Mouse (Mus musculus) CH12.LX (cell line): ENCODE results near the gene Gpld1. TPM values are rescaled to one million over a fixed set of nuclear protein-coding genes. Genes with fewer than 3 reads are reported as not detected.

Source experiments
- DNase-seq: peaks from one replicate; pipeline ENCODE4 v3.0.0-alpha.2; 2013; ENCODE audit errors: extremely low read depth
- H3K27ac ChIP-seq: 2 replicates; pipeline ENCODE4 v1.5.1; 2012; ENCODE audit warnings: low read depth, mild to moderate bottlenecking, control low read depth, moderate library complexity; ENCODE audit not compliant: insufficient read depth
- H3K27me3 ChIP-seq: replicated peaks from 2 replicates; pipeline ENCODE3; 2012; ENCODE audit warnings: inconsistent platforms
- H3K36me3 ChIP-seq, 2 experiments: replicated peaks in 1 of 2; 2 replicates each; pipeline versions ENCODE3 to v1.6.1; 2012; ENCODE audit warnings: inconsistent platforms in 1 of 2, low read length in 1 of 2, mild to moderate bottlenecking in 1 of 2, mixed read lengths in 1 of 2, moderate library complexity in 1 of 2; ENCODE audit not compliant: control insufficient read depth in 1 of 2, insufficient read depth in 1 of 2
- H3K4me1 ChIP-seq, 2 experiments: 2 replicates each; pipeline ENCODE4 v1.6.1; 2012; ENCODE audit warnings: inconsistent platforms in 1 of 2, moderate library complexity in 1 of 2; ENCODE audit not compliant: insufficient read depth in 2 of 2, control insufficient read depth in 1 of 2
- H3K4me2 ChIP-seq: 2 replicates; pipeline ENCODE4 v1.6.1; 2012; ENCODE audit warnings: low read depth, mild to moderate bottlenecking, control low read depth; ENCODE audit not compliant: poor library complexity, insufficient read depth, severe bottlenecking
- H3K4me3 ChIP-seq, 3 experiments: fragments of 150-350 bp in 1 of 3; sonication (generic) in 1 of 3; replicated peaks in 1 of 3; 2 replicates each; pipeline versions ENCODE3 to v1.5.1; 2011 to 2012; ENCODE audit warnings: low read depth in 2 of 3, low read length in 2 of 3, mild to moderate bottlenecking in 2 of 3, moderate library complexity in 2 of 3, control low read depth in 1 of 3, improper control_type of control experiment in 1 of 3, inconsistent platforms in 1 of 3, mixed read lengths in 1 of 3; ENCODE audit not compliant: poor library complexity in 1 of 3
- H3K79me2 ChIP-seq: replicated peaks from 2 replicates; pipeline ENCODE4 v1.6.1; 2012; ENCODE audit warnings: mild to moderate bottlenecking, moderate library complexity; ENCODE audit not compliant: control insufficient read depth, poor library complexity, insufficient read depth, severe bottlenecking; ENCODE audit errors: extremely low read depth
- H3K9ac ChIP-seq: 2 replicates; pipeline ENCODE4 v1.6.1; 2012; ENCODE audit warnings: low read depth, mild to moderate bottlenecking, control low read depth, moderate library complexity; ENCODE audit not compliant: insufficient read depth
- H3K9me3 ChIP-seq: replicated peaks from 2 replicates; pipeline ENCODE3; 2012; ENCODE audit warnings: low read length, inconsistent platforms, mixed read lengths
- BHLHE40 ChIP-seq: IDR thresholded peaks from 2 replicates; pipeline ENCODE4 v1.6.1; 2011; ENCODE audit warnings: mild to moderate bottlenecking, low read depth, low read length, improper control_type of control experiment
- CHD1 ChIP-seq: IDR thresholded peaks from 2 replicates; pipeline ENCODE4 v1.6.1; 2012; ENCODE audit warnings: low read depth, low read length, improper control_type of control experiment, inconsistent platforms
- CTCF ChIP-seq, 2 experiments: IDR thresholded peaks in 1 of 2; conservative IDR thresholded peaks in 1 of 2; 2 replicates each; pipeline ENCODE4 v1.5.1; 2011 to 2012; ENCODE audit warnings: low read depth in 2 of 2, low read length in 2 of 2, improper control_type of control experiment in 1 of 2, inconsistent platforms in 1 of 2, mild to moderate bottlenecking in 1 of 2, moderate library complexity in 1 of 2
- E2F4 ChIP-seq: IDR thresholded peaks from 2 replicates; pipeline ENCODE4 v1.6.1; 2011; ENCODE audit warnings: low read depth, low read length, improper control_type of control experiment; ENCODE audit not compliant: insufficient replicate concordance
- ELF1 ChIP-seq: IDR thresholded peaks from 2 replicates; pipeline ENCODE4 v1.6.1; 2014; ENCODE audit warnings: low read depth, mild to moderate bottlenecking, inconsistent platforms, low read length, improper control_type of control experiment
- ETS1 ChIP-seq: conservative IDR thresholded peaks from 2 replicates; pipeline ENCODE4 v1.6.1; 2012; ENCODE audit warnings: low read depth, mild to moderate bottlenecking, inconsistent platforms, low read length, improper control_type of control experiment, moderate library complexity
- IRF4 ChIP-seq: IDR thresholded peaks from 2 replicates; pipeline ENCODE4 v1.6.1; 2014; ENCODE audit warnings: low read depth, mild to moderate bottlenecking, inconsistent platforms, low read length, improper control_type of control experiment
- JUN ChIP-seq: IDR thresholded peaks from 2 replicates; pipeline ENCODE4 v1.6.1; 2011; ENCODE audit warnings: low read depth, mild to moderate bottlenecking, low read length, improper control_type of control experiment, moderate library complexity; ENCODE audit not compliant: insufficient read depth
- MAFK ChIP-seq: IDR thresholded peaks from 2 replicates; pipeline ENCODE4 v1.6.1; 2011; ENCODE audit warnings: low read length, improper control_type of control experiment; ENCODE audit not compliant: insufficient replicate concordance
- MEF2A ChIP-seq: IDR thresholded peaks from 2 replicates; pipeline ENCODE4 v1.6.1; 2014; ENCODE audit warnings: low read depth, mild to moderate bottlenecking, inconsistent platforms, low read length, improper control_type of control experiment, borderline replicate concordance
- MXI1 ChIP-seq: IDR thresholded peaks from 2 replicates; pipeline ENCODE4 v1.6.1; 2011; ENCODE audit warnings: mild to moderate bottlenecking, low read depth, low read length, improper control_type of control experiment
- NELFE ChIP-seq: IDR thresholded peaks from 2 replicates; pipeline ENCODE4 v1.6.1; 2011; ENCODE audit warnings: low read depth, low read length, improper control_type of control experiment
- NRF1 ChIP-seq: IDR thresholded peaks from 2 replicates; pipeline ENCODE4 v1.6.1; 2014; ENCODE audit warnings: low read depth, mild to moderate bottlenecking, inconsistent platforms, low read length, improper control_type of control experiment, moderate library complexity
- RAD21 ChIP-seq: IDR thresholded peaks from 2 replicates; pipeline ENCODE4 v1.6.1; 2011; ENCODE audit warnings: low read depth, mild to moderate bottlenecking, low read length, improper control_type of control experiment, moderate library complexity
- SMC3 ChIP-seq: IDR thresholded peaks from 2 replicates; pipeline ENCODE4 v1.6.1; 2011; ENCODE audit warnings: low read depth, low read length, improper control_type of control experiment
- TCF12 ChIP-seq: IDR thresholded peaks from 2 replicates; pipeline ENCODE4 v1.6.1; 2014; ENCODE audit warnings: low read depth, mild to moderate bottlenecking, inconsistent platforms, low read length, improper control_type of control experiment
- USF2 ChIP-seq: conservative IDR thresholded peaks from 2 replicates; pipeline ENCODE4 v1.6.1; 2011; ENCODE audit warnings: low read depth, low read length, improper control_type of control experiment
- ZKSCAN1 ChIP-seq: IDR thresholded peaks from 2 replicates; pipeline ENCODE4 v1.6.1; 2012; ENCODE audit warnings: low read depth, inconsistent platforms, low read length, improper control_type of control experiment, borderline replicate concordance
- ZNF384 ChIP-seq: IDR thresholded peaks from 2 replicates; pipeline ENCODE4 v1.6.1; 2012; ENCODE audit warnings: low read depth, low read length, improper control_type of control experiment, inconsistent platforms
- dilution Hi-C: fragments of 300-500 bp; cut with MboI; formaldehyde crosslinking; loops from 2 replicates; pipeline ENCODE4 v1.14.3; 2020; ENCODE audit warnings: low sequenced_read_pairs; ENCODE audit not compliant: extremely low pct_unique_long_range_greater_than_20kb, extremely low pct_ligation_motif_present
- in situ Hi-C: fragments of 300-500 bp; cut with MboI; formaldehyde crosslinking; loops from 3 replicates; pipeline ENCODE4 v1.14.3; 2019; ENCODE audit warnings: low sequenced_read_pairs, low pct_ligation_motif_present, low pct_unique_long_range_greater_than_20kb, mixed read lengths
- polyA plus RNA-seq: library from polyadenylated mRNA; unstranded; fragments of >175 nt; gene quantifications from 2 replicates; pipeline ENCODE4 v1.2.1, GENCODE M21; 2012; ENCODE audit warnings: low read depth; ENCODE audit not compliant: insufficient read length
- total RNA-seq, 2 experiments: library from RNA; depleted of rRNA; stranded (reverse); fragments of 300-350 nt in 1 of 2; fragments of >200 nt in 1 of 2; gene quantifications; 2 replicates each; pipeline ENCODE4 v1.2.3; 2012 to 2014

Gene Gpld1
- total and polyA plus RNA-seq, 3 experiments = 0.23 to 1.4 (median 0.30) TPM

DNA sequence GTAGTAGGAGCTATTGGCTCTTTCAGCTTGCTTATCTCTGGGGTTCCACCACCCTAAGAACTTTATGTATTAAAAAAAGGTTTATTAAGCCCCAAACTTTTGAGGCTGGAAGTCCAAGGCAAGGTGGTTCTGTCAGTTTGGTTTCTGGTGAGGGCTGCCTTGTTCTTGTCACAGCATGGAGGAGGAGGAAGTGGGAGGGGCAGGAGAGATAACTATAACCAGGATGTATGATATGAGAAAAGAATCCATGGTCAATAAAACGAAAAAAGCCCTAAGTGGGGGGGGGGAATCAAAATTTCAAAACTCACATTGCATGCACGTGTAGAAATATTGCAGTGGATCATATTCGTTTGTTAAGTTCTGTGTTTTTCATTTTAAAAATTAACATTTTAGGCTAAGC is 80.2 kb downstream of the Gpld1 start:
- peaks cover 4 to 13% of the 10 kb centered on the region in 2 experiments; a peak in 2 of 4 replicates for H3K4me1 ChIP-seq
- H3K27ac ChIP-seq = no peak overlapping the region
- DNase-seq = no peak
- no peak overlapping the region for H3K9ac ChIP-seq
- no peak overlapping the region for H3K4me2 ChIP-seq
- TF ChIP-seq E2F4 (no peak), MAFK (no peak), NELFE (no peak), ELF1 (no peak), IRF4 (no peak), MEF2A (no peak), JUN (no peak), ZKSCAN1 (no peak), CHD1 (no peak), ETS1 (no peak), NRF1 (no peak), USF2 (no peak), TCF12 (no peak), MXI1 (no peak), ZNF384 (no peak), BHLHE40 (no peak)
- no peaks in the 10 kb centered on the region for H3K27me3 ChIP-seq
- peaks cover 8% of the 10 kb centered on the region for H3K79me2 ChIP-seq
- dilution Hi-C loops = no loop called here
- peaks cover 0 to 4% of the 10 kb centered on the region in 2 experiments for H3K36me3 ChIP-seq
- in situ Hi-C loops = loop anchor here (5.0 kb wide), 1 partner anchor 94 kb away; no protein-coding TSS in a partner anchor
- H3K9me3 ChIP-seq = no peaks in the 10 kb centered on the region
- no peak overlapping the region for H3K4me3 ChIP-seq

DNA sequence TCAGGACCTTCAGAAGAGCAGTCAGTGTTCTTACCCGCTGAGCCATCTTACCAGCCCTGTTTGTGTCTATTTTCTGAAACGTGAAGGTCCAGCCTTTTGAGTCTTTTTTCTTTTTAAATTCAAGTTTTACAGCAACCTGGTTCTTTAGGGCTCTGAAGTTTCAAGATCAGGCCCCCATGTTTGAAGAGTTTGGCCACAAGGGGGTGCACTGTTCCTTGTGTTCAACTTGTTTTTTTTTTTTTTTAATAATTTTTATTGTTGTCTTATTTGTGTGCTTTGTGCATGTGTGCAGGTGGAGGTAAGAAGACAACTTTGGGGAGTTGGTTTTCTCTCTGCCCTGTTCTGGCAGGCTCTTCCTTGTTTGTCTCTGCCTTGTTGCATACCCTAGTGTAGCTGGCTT is 81.7 kb downstream of the Gpld1 start:
- no peak overlapping the region for H3K4me3 ChIP-seq
- H3K9me3 ChIP-seq = no peaks in the 10 kb centered on the region
- peak overlapping the region; percentile 58; the same call in 1 of the 2 replicates for H3K4me2 ChIP-seq
- no peaks in the 10 kb centered on the region for H3K79me2 ChIP-seq
- peak; percentile 63 for TF ChIP-seq SMC3
- TF ChIP-seq MXI1 = no peak
- peak in 1 of 2 experiments; percentile 69; a peak in 2 of 4 replicates for TF ChIP-seq CTCF (conservative IDR thresholded peaks at IDR 0.05 in 1 of 2, IDR thresholded peaks at IDR 0.05 in 1 of 2; ENCODE audit: low read depth in 2 of 2, low read length in 2 of 2)
- peak; percentile 39 for TF ChIP-seq RAD21
- TF ChIP-seq ZNF384 = peak; percentile 96
- no peaks in the 10 kb centered on the region for H3K36me3 ChIP-seq
- in situ Hi-C loops (loop anchor here (5.0 kb wide), 1 partner anchor 93 kb away; no protein-coding TSS in a partner anchor), dilution Hi-C loops (no loop called here)
- no peak overlapping the region for H3K9ac ChIP-seq
- peak; percentile 53 for DNase-seq
- H3K27ac ChIP-seq = no peak overlapping the region
- 0 out of 4 replicates have a peak, but pooled peaks cover 0 to 4% of the 10 kb centered on the region in 2 experiments for H3K4me1 ChIP-seq
- H3K27me3 ChIP-seq = no peaks in the 10 kb centered on the region
